In the genomic region with DNA sequence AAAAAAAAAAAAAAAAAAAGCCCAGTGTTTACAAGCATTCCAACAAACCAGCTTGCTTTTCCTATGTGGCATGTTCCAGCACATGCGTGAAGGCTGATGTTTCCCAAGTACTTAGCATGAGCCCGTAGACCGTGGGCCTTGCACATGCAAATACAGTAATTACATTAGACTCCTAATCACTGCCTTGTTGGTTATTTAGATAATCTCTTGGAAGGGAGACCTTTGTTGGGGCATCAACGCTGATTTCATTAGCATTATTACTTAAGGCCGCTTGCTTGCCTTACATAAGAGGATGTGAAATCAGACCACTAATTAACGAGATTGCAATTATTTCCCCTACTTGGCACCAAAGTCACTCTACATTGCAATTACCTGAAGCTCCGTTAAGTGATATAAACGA, we compare ENCODE assay signal across 22 mouse cellular contexts.
A peak's percentile ranks its signal among the peaks of the same experiment; 100 is the strongest.
DNase-seq lines count a peak whose midpoint lies in the region; ATAC-seq and TF ChIP-seq lines count a peak whose summit lies in the region.
"Had no signal": no experiment of that assay in that cellular context is flagged by ENCODE, and none has a peak within 500 bp of the region (broad histone marks: within the 10 kb centered on the region; RNA-seq: fewer than 3 reads in every experiment).

No protein-coding gene starts in this region.

- H3K27ac ChIP-seq in forebrain, embryonic 16.5 days (ENCODE audit: low read length), result no peak overlapping the region
- no peak overlapping the region for H3K27ac ChIP-seq in forebrain, postnatal 0 days (ENCODE audit: low read depth, low read length)
- H3K27ac ChIP-seq in ES-E14 (ENCODE audit: insufficient read depth, low read depth, low read length, poor library complexity, severe bottlenecking), result no peak overlapping the region
- H3K27ac ChIP-seq: gastrocnemius, adult 2 months; hindbrain, embryonic 10.5 days; hindbrain, embryonic 13.5 days; intestine, embryonic 15.5 days had no signal

- no peaks in the 10 kb centered on the region; the same call in 1 of the 2 replicates for H3K27me3 ChIP-seq in forebrain, embryonic 16.5 days (replicated peaks; ENCODE audit: control insufficient read depth, insufficient read depth, low read length)
- no peaks in the 10 kb centered on the region for H3K27me3 ChIP-seq in forebrain, postnatal 0 days (ENCODE audit: insufficient read depth, low read length)
- H3K27me3 ChIP-seq: hindbrain, embryonic 13.5 days; intestine, embryonic 15.5 days had no signal

- H3K4me2 ChIP-seq in forebrain, embryonic 16.5 days (ENCODE audit: low read length), result no peak overlapping the region
- H3K4me2 ChIP-seq in forebrain, postnatal 0 days (ENCODE audit: low read depth), result no peak overlapping the region
- H3K4me2 ChIP-seq: heart, embryonic 11.5 days; hindbrain, embryonic 13.5 days; intestine, embryonic 15.5 days had no signal

- WGBS in forebrain, embryonic 16.5 days, result 28% methylated on average over 8 of the region's 8 CpGs
- 35% methylated on average over 8 of the region's 8 CpGs for WGBS in forebrain, postnatal 0 days

- peak; percentile 25; the same call in 1 of the 2 replicates for ATAC-seq in forebrain, embryonic 16.5 days
- no peak for ATAC-seq in forebrain, postnatal 0 days
- ATAC-seq: activated CD4-positive, CD25-positive, alpha-beta regulatory T cell, adult 4 months; CD4-positive, CD25-positive, alpha-beta regulatory T cell, adult 4 months; hindbrain, embryonic 16.5 days; intestine, embryonic 15.5 days had no signal

- DNase-seq in forebrain, postnatal 0 days, result no peak
- no peak for DNase-seq in ES-E14 (ENCODE audit: low read depth, low spot score)
- DNase-seq in brain, embryonic 14.5 days (ENCODE audit: low read depth), result peak; percentile 85
- DNase-seq in retina, postnatal 7 days (ENCODE audit: low read depth, low spot score), result peak; percentile 9
- no peak for DNase-seq in ovary, postnatal 36 days (ENCODE audit: low spot score)
- DNase-seq: adrenal gland, adult 8-10 months; adrenal gland, postnatal 25 days; cerebellum, adult 18-20 months; cerebellum, adult 9-10 months; cerebellum, postnatal 14 days; gastrocnemius, adult 2 months; gastrocnemius, postnatal 14 days; heart, adult 11 months; heart, postnatal 36 days had no signal

- no peak overlapping the region for H3K4me3 ChIP-seq in forebrain, embryonic 16.5 days (replicated peaks; ENCODE audit: low read length)
- H3K4me3 ChIP-seq in forebrain, postnatal 0 days (ENCODE audit: low read depth, low read length), result no peak overlapping the region
- H3K4me3 ChIP-seq in ES-E14 (ENCODE audit: insufficient read depth in 1 of 2, low read depth in 1 of 2, low read length in 2 of 2, poor library complexity in 1 of 2, severe bottlenecking in 1 of 2), result no peak overlapping the region
- H3K4me3 ChIP-seq: gastrocnemius, adult 2 months; hindbrain, embryonic 10.5 days; hindbrain, embryonic 13.5 days; intestine, embryonic 15.5 days had no signal

- peaks cover 8% of the 10 kb centered on the region; the same call in 1 of the 2 replicates for H3K36me3 ChIP-seq in forebrain, embryonic 16.5 days (ENCODE audit: control insufficient read depth, insufficient read depth)
- peaks cover 26% of the 10 kb centered on the region; the same call in 1 of the 2 replicates for H3K36me3 ChIP-seq in forebrain, postnatal 0 days (ENCODE audit: insufficient read depth)
- peaks cover 14% of the 10 kb centered on the region for H3K36me3 ChIP-seq in ES-E14 (ENCODE audit: control insufficient read depth, insufficient read depth, low read length, poor library complexity, severe bottlenecking)
- H3K36me3 ChIP-seq: intestine, embryonic 15.5 days had no signal

- no peaks in the 10 kb centered on the region for H3K9me3 ChIP-seq in forebrain, embryonic 16.5 days (ENCODE audit: control insufficient read depth, low read length)
- no peaks in the 10 kb centered on the region for H3K9me3 ChIP-seq in forebrain, postnatal 0 days (ENCODE audit: low read length)
- no peaks in the 10 kb centered on the region for H3K9me3 ChIP-seq in ES-E14 (ENCODE audit: control insufficient read depth, insufficient read depth, low read depth, low read length)
- H3K9me3 ChIP-seq: hindbrain, embryonic 10.5 days; hindbrain, embryonic 13.5 days; intestine, embryonic 15.5 days had no signal

- H3K9ac ChIP-seq in forebrain, embryonic 16.5 days (replicated peaks; ENCODE audit: low read depth, low read length), result no peak overlapping the region
- no peak overlapping the region for H3K9ac ChIP-seq in forebrain, postnatal 0 days
- H3K9ac ChIP-seq in ES-E14 (ENCODE audit: insufficient read depth, low read depth, low read length, poor library complexity, severe bottlenecking), result no peak overlapping the region
- H3K9ac ChIP-seq: hindbrain, embryonic 13.5 days; intestine, embryonic 15.5 days had no signal

- H3K4me1 ChIP-seq in forebrain, embryonic 16.5 days (replicated peaks; ENCODE audit: control insufficient read depth, insufficient read depth, low read length), result peaks cover 18% of the 10 kb centered on the region
- peaks cover 2% of the 10 kb centered on the region; the same call in 1 of the 2 replicates for H3K4me1 ChIP-seq in forebrain, postnatal 0 days (ENCODE audit: insufficient read depth)
- H3K4me1 ChIP-seq in ES-E14 (ENCODE audit: control insufficient read depth in 2 of 2, insufficient read depth in 2 of 2, low read length in 2 of 2, poor library complexity in 1 of 2), result no peaks in the 10 kb centered on the region
- H3K4me1 ChIP-seq: hindbrain, embryonic 10.5 days; intestine, embryonic 15.5 days had no signal

- TF ChIP-seq POLR2A in brain, embryonic 14.5 days (IDR thresholded peaks at IDR 0.05; ENCODE audit: borderline replicate concordance, extremely low read depth, insufficient read depth, insufficient read length, poor library complexity, severe bottlenecking), result no peak

- no peak for TF ChIP-seq CTCF in forebrain, postnatal 0 days (IDR thresholded peaks at IDR 0.05; ENCODE audit: low read depth)
- no peak for TF ChIP-seq CTCF in brain, embryonic 14.5 days (IDR thresholded peaks at IDR 0.05; ENCODE audit: borderline replicate concordance, extremely low read depth, insufficient read depth, insufficient read length)

- in situ Hi-C loops in ES-E14 (cut with MboI; ENCODE audit: low sequenced_read_pairs in 2 of 2, unreplicated experiment in 2 of 2), result loop anchor here in 1 of 2 experiments (25.0 kb wide), 1 partner anchor 733 kb away; no protein-coding TSS in a partner anchor

TF ChIP-seq in ES-E14, 5 proteins besides CTCF, POLR2A, EP300 and RAD21:
- TF ChIP-seq CHD2 (IDR thresholded peaks at IDR 0.05; ENCODE audit: low read depth, low read length) (no peak), MAFK (IDR thresholded peaks at IDR 0.05; ENCODE audit: insufficient read depth, low read depth, low read length) (no peak), HCFC1 (IDR thresholded peaks at IDR 0.05; ENCODE audit: borderline replicate concordance, insufficient read depth, low read length) (no peak), ZNF384 (IDR thresholded peaks at IDR 0.05; ENCODE audit: low read depth, low read length) (peak; percentile 84)
TF ChIP-seq in ES-E14: peak in this region for 1.

Comparison
In these comparisons a context has a peak if more than half of its experiments do, and no peak if none do; other contexts are left out.
1. DNase-seq: peak in brain, embryonic 14.5 days (single experiment) and retina, postnatal 7 days (single experiment); none in forebrain, postnatal 0 days (single experiment), ES-E14 (single experiment) and ovary, postnatal 36 days (single experiment).